9 mouse cellular contexts compared by ENCODE assay signal in genomic region chr4:124709961-124710446, GRCm38 (mm10). TPM values are rescaled to one million over a fixed set of nuclear protein-coding genes. Genes with fewer than 3 reads are reported as not detected.
DNase-seq lines count a peak whose midpoint lies in the region; ATAC-seq and TF ChIP-seq lines count a peak whose summit lies in the region.
"Had no signal": no experiment of that assay in that cellular context is flagged by ENCODE, and none has a peak within 500 bp of the region (broad histone marks: within the 10 kb centered on the region; RNA-seq: fewer than 3 reads in every experiment).

No protein-coding gene starts in this region.

- peak overlapping the region; percentile 93 for H3K27ac ChIP-seq in embryonic facial prominence, embryonic 10.5 days (replicated peaks)
- peak overlapping the region; percentile 94 for H3K27ac ChIP-seq in heart, embryonic 13.5 days (replicated peaks)
- H3K27ac ChIP-seq in kidney, postnatal 0 days = peak overlapping the region; percentile 63

- no peak for TF ChIP-seq CTCF in kidney, postnatal 0 days (IDR thresholded peaks at IDR 0.05; ENCODE audit: low read depth)

- H3K4me3 ChIP-seq in embryonic facial prominence, embryonic 10.5 days = peak overlapping the region; percentile 46
- H3K4me3 ChIP-seq in heart, embryonic 13.5 days = peak overlapping the region; percentile 51
- peak overlapping the region; percentile 12; the same call in 1 of the 2 replicates for H3K4me3 ChIP-seq in kidney, postnatal 0 days (replicated peaks; ENCODE audit: low read depth, low read length)

- H3K9ac ChIP-seq in heart, embryonic 13.5 days = peak overlapping the region; percentile 79
- H3K9ac ChIP-seq in kidney, postnatal 0 days (ENCODE audit: low read depth, low read length) = peak overlapping the region; percentile 38

- WGBS in embryonic facial prominence, embryonic 10.5 days = 4% methylated on average over 18 of the region's 18 CpGs
- 3% methylated on average over 18 of the region's 18 CpGs for WGBS in heart, embryonic 13.5 days
- 4% methylated on average over 18 of the region's 18 CpGs for WGBS in kidney, postnatal 0 days

- H3K9me3 ChIP-seq in embryonic facial prominence, embryonic 10.5 days = no peaks in the 10 kb centered on the region
- H3K9me3 ChIP-seq in heart, embryonic 13.5 days = no peaks in the 10 kb centered on the region
- H3K9me3 ChIP-seq in kidney, postnatal 0 days (replicated peaks; ENCODE audit: low read length) = no peaks in the 10 kb centered on the region

- peak overlapping the region; percentile 79 for H3K4me2 ChIP-seq in heart, embryonic 13.5 days
- peak overlapping the region; percentile 54 for H3K4me2 ChIP-seq in kidney, postnatal 0 days (ENCODE audit: low read length)

- 0 out of 2 replicates have a peak, but pooled peaks cover 6% of the 10 kb centered on the region for H3K27me3 ChIP-seq in embryonic facial prominence, embryonic 10.5 days (replicated peaks; ENCODE audit: low read depth, poor library complexity, severe bottlenecking)
- H3K27me3 ChIP-seq in heart, embryonic 13.5 days (replicated peaks) = no peaks in the 10 kb centered on the region
- H3K27me3 ChIP-seq in kidney, postnatal 0 days (ENCODE audit: insufficient read depth, low read length) = no peaks in the 10 kb centered on the region

- peaks cover 61% of the 10 kb centered on the region for H3K4me1 ChIP-seq in embryonic facial prominence, embryonic 10.5 days
- peaks cover 47% of the 10 kb centered on the region for H3K4me1 ChIP-seq in heart, embryonic 13.5 days
- H3K4me1 ChIP-seq in kidney, postnatal 0 days (replicated peaks; ENCODE audit: insufficient read depth, low read length) = peaks cover 19% of the 10 kb centered on the region; the same call in 1 of the 2 replicates

- ATAC-seq in heart, embryonic 13.5 days (ENCODE audit: extremely low read depth, insufficient number of reproducible peaks, low FRiP score, low TSS enrichment) = no peak
- ATAC-seq in kidney, postnatal 0 days (replicated peaks; ENCODE audit: low FRiP score, low read depth) = no peak
- no peak for ATAC-seq in erythroid progenitor cell, adult 5-6 weeks (replicated peaks; ENCODE audit: low FRiP score, poor library complexity, severe bottlenecking)

- DNase-seq in gastrocnemius, adult 18-20 months (ENCODE audit: low spot score) = peak; percentile 56
- no peak for DNase-seq in gastrocnemius, adult 8-10 months (ENCODE audit: low spot score in 2 of 2)
- DNase-seq in embryonic facial prominence, embryonic 10.5 days (ENCODE audit: low spot score) = peak; percentile 68
- DNase-seq in kidney, postnatal 0 days (ENCODE audit: low spot score) = peak; percentile 52
- DNase-seq in lung, postnatal 36 days = peak; percentile 54
- peak; percentile 41 for DNase-seq in thymus, postnatal 4 days

- peaks cover 28% of the 10 kb centered on the region for H3K36me3 ChIP-seq in embryonic facial prominence, embryonic 10.5 days (replicated peaks)
- peaks cover 25% of the 10 kb centered on the region for H3K36me3 ChIP-seq in heart, embryonic 13.5 days
- H3K36me3 ChIP-seq in kidney, postnatal 0 days (ENCODE audit: insufficient read depth, low read length) = no peaks in the 10 kb centered on the region

RNA-seq across cellular contexts. Expression of gene Sf3a3, which starts 4.6 kb away (rescaled TPM):
- 10 to 100 TPM; 12.7 to 13.9 TPM for total RNA-seq in gastrocnemius, adult 18-20 months (2021)
- 10 to 100 TPM in 2 of 4 experiments, 1 to 10 TPM in 2; 9.5 to 12.8 (median 10.2) TPM for total RNA-seq in gastrocnemius, adult 8-10 months (2022)
- polyA plus RNA-seq in embryonic facial prominence, embryonic 10.5 days (2016; fragmentation: Nextera tagmentation; extraction: Ambion mirVana) = 265 and 267 TPM in 2 replicates
- polyA plus RNA-seq in heart, embryonic 13.5 days (2015; fragmentation: Nextera tagmentation; extraction: Ambion mirVana) = 92.4 and 96.2 TPM in 2 replicates
- polyA plus RNA-seq in kidney, postnatal 0 days (2015; fragmentation: Nextera tagmentation; extraction: Ambion mirVana) = 92.4 and 103 TPM in 2 replicates
- total RNA-seq in erythroid progenitor cell, adult 5-6 weeks (2015; ENCODE audit: low replicate concordance) = 21.3 and 37.7 TPM in 2 replicates
- 43.6 and 54.1 TPM in 2 replicates for total RNA-seq in erythroid progenitor cell, adult 5-6 weeks (2017; ENCODE audit: low replicate concordance)

RNA-seq across cellular contexts. Expression of gene Fhl3, which starts 9.5 kb away (rescaled TPM):
- 100 to 1,000 TPM; 271 to 315 TPM for total RNA-seq in gastrocnemius, adult 18-20 months (2021)
- total RNA-seq in gastrocnemius, adult 8-10 months (2022) = 100 to 1,000 TPM; 240 to 437 (median 328) TPM
- polyA plus RNA-seq in embryonic facial prominence, embryonic 10.5 days (2016; fragmentation: Nextera tagmentation; extraction: Ambion mirVana) = 10.8 and 15.5 TPM in 2 replicates
- 6.7 and 7.4 TPM in 2 replicates for polyA plus RNA-seq in heart, embryonic 13.5 days (2015; fragmentation: Nextera tagmentation; extraction: Ambion mirVana)
- polyA plus RNA-seq in kidney, postnatal 0 days (2015; fragmentation: Nextera tagmentation; extraction: Ambion mirVana) = 9.4 and 10.0 TPM in 2 replicates
- total RNA-seq in erythroid progenitor cell, adult 5-6 weeks (2015; ENCODE audit: low replicate concordance) = 4.0 TPM in 1 of 2 replicates, not detected in the other
- 0.64 TPM in 1 of 2 replicates, not detected in the other for total RNA-seq in erythroid progenitor cell, adult 5-6 weeks (2017; ENCODE audit: low replicate concordance)

RNA-seq across cellular contexts. Expression of gene Utp11, which starts 16.6 kb away (rescaled TPM):
- total RNA-seq in gastrocnemius, adult 18-20 months (2021) = 10 to 100 TPM; 18.4 to 22.7 TPM
- total RNA-seq in gastrocnemius, adult 8-10 months (2022) = 10 to 100 TPM; 14.0 to 20.8 (median 18.7) TPM
- 70.8 and 78.6 TPM in 2 replicates for polyA plus RNA-seq in embryonic facial prominence, embryonic 10.5 days (2016; fragmentation: Nextera tagmentation; extraction: Ambion mirVana)
- polyA plus RNA-seq in heart, embryonic 13.5 days (2015; fragmentation: Nextera tagmentation; extraction: Ambion mirVana) = 48.9 and 50.6 TPM in 2 replicates
- polyA plus RNA-seq in kidney, postnatal 0 days (2015; fragmentation: Nextera tagmentation; extraction: Ambion mirVana) = 61.8 and 63.0 TPM in 2 replicates
- total RNA-seq in erythroid progenitor cell, adult 5-6 weeks (2015; ENCODE audit: low replicate concordance) = 10.5 and 24.7 TPM in 2 replicates
- total RNA-seq in erythroid progenitor cell, adult 5-6 weeks (2017; ENCODE audit: low replicate concordance) = 9.0 and 11.4 TPM in 2 replicates

RNA-seq across cellular contexts. Expression of gene Inpp5b, which starts 31.6 kb away (rescaled TPM):
- 1 to 10 TPM; 7.4 to 8.1 TPM for total RNA-seq in gastrocnemius, adult 18-20 months (2021)
- 10 to 100 TPM in 1 of 4 experiments, 1 to 10 TPM in 3; 6.0 to 10.8 (median 6.3) TPM for total RNA-seq in gastrocnemius, adult 8-10 months (2022)
- 25.0 and 25.2 TPM in 2 replicates for polyA plus RNA-seq in embryonic facial prominence, embryonic 10.5 days (2016; fragmentation: Nextera tagmentation; extraction: Ambion mirVana)
- polyA plus RNA-seq in heart, embryonic 13.5 days (2015; fragmentation: Nextera tagmentation; extraction: Ambion mirVana) = 14.1 and 17.6 TPM in 2 replicates
- polyA plus RNA-seq in kidney, postnatal 0 days (2015; fragmentation: Nextera tagmentation; extraction: Ambion mirVana) = 21.8 and 27.0 TPM in 2 replicates
- total RNA-seq in erythroid progenitor cell, adult 5-6 weeks (2015; ENCODE audit: low replicate concordance) = 49.9 and 84.0 TPM in 2 replicates
- 40.2 and 70.5 TPM in 2 replicates for total RNA-seq in erythroid progenitor cell, adult 5-6 weeks (2017; ENCODE audit: low replicate concordance)

RNA-seq across cellular contexts. Expression of gene Pou3f1, which starts 53.4 kb away (rescaled TPM):
- total RNA-seq in gastrocnemius, adult 18-20 months (2021) = under 1 TPM; 0.31 to 0.39 TPM
- under 1 TPM; 0.19 to 0.34 (median 0.28) TPM for total RNA-seq in gastrocnemius, adult 8-10 months (2022)
- 1.7 and 2.5 TPM in 2 replicates for polyA plus RNA-seq in embryonic facial prominence, embryonic 10.5 days (2016; fragmentation: Nextera tagmentation; extraction: Ambion mirVana)
- polyA plus RNA-seq in heart, embryonic 13.5 days (2015; fragmentation: Nextera tagmentation; extraction: Ambion mirVana) = 0.15 and 0.28 TPM in 2 replicates
- polyA plus RNA-seq in kidney, postnatal 0 days (2015; fragmentation: Nextera tagmentation; extraction: Ambion mirVana) = 0.43 and 0.57 TPM in 2 replicates
- total RNA-seq in erythroid progenitor cell, adult 5-6 weeks (2015; ENCODE audit: low replicate concordance) = not detected in 2 replicates
- not detected in 2 replicates for total RNA-seq in erythroid progenitor cell, adult 5-6 weeks (2017; ENCODE audit: low replicate concordance)
- polyA plus RNA-seq: G1E had no signal

Comparison
In these comparisons a context has a peak if more than half of its experiments do, and no peak if none do; other contexts are left out.
1. DNase-seq: peak in gastrocnemius, adult 18-20 months (single experiment), embryonic facial prominence, embryonic 10.5 days (single experiment), kidney, postnatal 0 days (single experiment), lung, postnatal 36 days (single experiment) and thymus, postnatal 4 days (single experiment); none in gastrocnemius, adult 8-10 months (0 of 2).
2. RNA of gene Fhl3, which starts 9.5 kb away (total RNA-seq): 240 to 437 TPM in gastrocnemius, adult 8-10 months and 271 to 315 TPM in gastrocnemius, adult 18-20 months; 0.64 to 4.0 TPM in erythroid progenitor cell, adult 5-6 weeks; every median in the first group is over 10 times any median in the second.
3. Peak in every context shown above with its lines, with median percentiles within 50 percentile points of each other: H3K27ac ChIP-seq and H3K4me3 ChIP-seq.